Mouse (Mus musculus) splenic B cell, adult 2 months (primary cell): ENCODE results near the gene 0610030E20Rik.

Experiments
- DNase-seq: peaks from one replicate; pipeline ENCODE4 v3.0.0-alpha.2; 2011; ENCODE audit warnings: low read depth, low spot score
- H3K27me3 ChIP-seq: 2 replicates; pipeline ENCODE4 v1.6.1; 2012; ENCODE audit warnings: mild to moderate bottlenecking, low read length, moderate library complexity, mixed read lengths; ENCODE audit not compliant: control insufficient read depth, poor library complexity, insufficient read depth, severe bottlenecking
- H3K36me3 ChIP-seq: 2 replicates; pipeline ENCODE4 v1.6.1; 2012; ENCODE audit warnings: mild to moderate bottlenecking, low read length, moderate library complexity, mixed read lengths; ENCODE audit not compliant: control insufficient read depth, poor library complexity, insufficient read depth, severe bottlenecking

Gene 0610030E20Rik

DNA sequence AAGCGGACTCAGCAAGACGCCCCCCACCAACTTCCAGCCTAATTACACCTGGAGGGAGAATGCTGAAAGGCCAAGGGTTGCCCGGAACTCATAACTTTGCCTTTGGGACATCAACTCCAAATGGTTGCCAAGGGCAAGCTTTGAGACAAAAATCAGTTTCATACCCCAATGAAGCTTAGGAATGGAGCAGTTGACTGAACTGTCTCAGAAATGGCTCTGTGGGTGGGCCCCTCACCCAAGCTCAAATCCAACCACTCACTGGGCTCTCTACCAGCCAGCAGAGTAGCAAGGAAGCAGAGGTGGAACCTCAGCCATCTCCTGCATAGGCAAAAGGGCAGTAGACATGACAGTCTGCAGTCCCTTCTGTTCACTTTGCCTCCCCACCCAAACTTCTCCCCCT is 40.7 kb downstream of the 0610030E20Rik start:
- Histone ChIP-seq H3K27me3 (no peaks in the 10 kb centered on the region), H3K36me3 (peaks cover 9% of the 10 kb centered on the region)
- no peak for DNase-seq

DNA sequence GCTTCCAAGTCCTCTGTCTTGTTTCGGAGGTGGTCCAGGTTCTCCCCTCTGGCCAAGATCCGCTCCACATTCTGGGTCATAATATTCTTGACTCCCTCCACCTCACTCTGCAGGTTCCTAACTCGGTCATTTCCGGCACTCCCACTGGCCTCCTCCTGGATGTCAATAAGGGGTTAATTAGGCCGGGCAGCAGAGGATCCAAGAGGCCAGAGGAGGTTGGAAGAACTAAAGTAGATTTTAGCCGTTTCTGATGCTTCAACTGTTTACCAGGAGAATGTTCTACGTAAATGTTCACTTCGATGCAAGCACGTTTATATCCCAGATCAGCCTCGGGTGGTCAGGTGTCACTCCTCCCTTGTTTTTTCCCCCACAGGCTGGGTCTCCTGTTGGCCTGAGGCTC is 41.1 kb downstream of the 0610030E20Rik start:
- H3K36me3 ChIP-seq = peaks cover 9% of the 10 kb centered on the region
- DNase-seq = no peak
- no peaks in the 10 kb centered on the region for H3K27me3 ChIP-seq

- peaks cover 9% of the 10 kb centered on the region for H3K36me3 ChIP-seq
- DNase-seq = no peak
- H3K27me3 ChIP-seq = no peaks in the 10 kb centered on the region
Observed at GRCm38 (mm10) chr6:72388791-72389329, 41.7 kb downstream of the 0610030E20Rik start.

GRCm38 (mm10) chr6:72389471-72389940 is 42.4 kb downstream of the 0610030E20Rik start:
- Histone ChIP-seq H3K27me3 (no peaks in the 10 kb centered on the region), H3K36me3 (peaks cover 9% of the 10 kb centered on the region)
- peak; percentile 81 for DNase-seq

DNA sequence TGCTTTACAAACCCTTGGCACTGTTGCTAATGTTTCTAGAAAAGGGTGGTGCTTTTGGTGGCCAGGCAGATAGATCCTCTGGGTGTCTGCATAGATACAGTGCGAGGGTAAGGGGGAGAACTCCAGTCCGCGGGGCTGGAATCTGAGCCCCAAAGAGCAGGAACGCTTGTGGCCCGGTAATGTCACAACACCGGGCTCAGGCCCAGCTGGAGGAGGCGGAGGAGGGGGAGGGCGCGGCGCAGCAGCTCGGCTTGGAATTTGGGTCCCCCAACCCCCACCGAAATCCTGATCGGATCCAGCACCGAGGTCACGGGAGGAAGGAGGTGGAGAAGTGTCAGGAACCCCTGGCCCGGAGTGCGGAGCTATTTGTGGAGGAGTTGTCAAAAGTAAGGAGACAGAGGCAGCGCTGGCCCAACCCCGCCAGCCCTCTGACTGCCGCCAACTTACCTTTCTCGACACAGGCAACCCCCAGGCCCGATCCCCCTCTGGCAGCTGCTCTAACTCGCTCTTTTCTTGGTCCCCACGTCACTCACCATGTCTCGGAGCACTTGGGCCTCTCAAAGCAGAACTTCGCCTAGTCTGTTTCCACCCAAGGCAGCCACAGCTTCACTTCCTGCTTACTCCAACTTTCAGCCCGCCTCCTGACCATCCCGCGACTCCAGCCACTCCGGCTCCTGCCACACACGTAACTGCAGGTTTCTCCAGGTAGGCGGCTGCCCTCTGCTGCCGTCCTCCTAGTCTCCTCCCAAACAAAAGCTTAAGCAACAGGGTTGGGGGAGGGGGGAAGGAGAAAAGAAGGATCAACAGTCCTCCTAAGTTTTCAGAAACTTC is 43.0 kb downstream of the 0610030E20Rik start, which contains the start of gene Vamp8:
Vamp8 (minus strand) TSS at position 763 of the 831 bp plus-strand sequence.
- DNase-seq = peak; percentile 73
- Histone ChIP-seq H3K36me3 (peaks cover 7% of the 10 kb centered on the region), H3K27me3 (no peaks in the 10 kb centered on the region)

- H3K27me3 ChIP-seq = no peaks in the 10 kb centered on the region
- H3K36me3 ChIP-seq = no peaks in the 10 kb centered on the region; the same call in 1 of the 2 replicates
- DNase-seq = peak; percentile 50
Observed at GRCm38 (mm10) chr6:72390795-72391521, 43.8 kb downstream of the 0610030E20Rik start.

DNA sequence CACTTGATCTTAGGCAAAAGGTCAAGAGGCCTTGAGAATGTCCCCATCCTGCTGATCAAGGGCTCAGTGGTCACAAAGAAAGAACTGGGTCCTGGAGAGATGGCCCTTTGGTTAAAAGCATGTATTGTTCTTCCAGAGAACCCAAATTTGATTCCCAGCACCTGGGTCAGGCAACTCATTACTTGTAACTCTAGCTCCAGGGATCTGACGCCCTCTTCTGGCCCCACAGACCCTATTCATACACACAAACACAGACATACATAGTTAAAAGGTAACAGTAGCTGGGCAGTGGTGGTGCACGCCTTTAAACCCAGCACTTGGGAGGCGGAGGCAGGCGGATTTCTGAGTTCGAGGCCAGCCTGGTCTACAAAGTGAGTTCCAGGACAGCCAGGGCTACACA is 45.2 kb downstream of the 0610030E20Rik start:
- DNase-seq = no peak
- Histone ChIP-seq H3K36me3 (no peaks in the 10 kb centered on the region; the same call in 1 of the 2 replicates), H3K27me3 (no peaks in the 10 kb centered on the region)

- H3K27me3 ChIP-seq = no peaks in the 10 kb centered on the region
- no peak for DNase-seq
- no peaks in the 10 kb centered on the region for H3K36me3 ChIP-seq
Observed at GRCm38 (mm10) chr6:72396837-72397251, 49.7 kb downstream of the 0610030E20Rik start.

DNA sequence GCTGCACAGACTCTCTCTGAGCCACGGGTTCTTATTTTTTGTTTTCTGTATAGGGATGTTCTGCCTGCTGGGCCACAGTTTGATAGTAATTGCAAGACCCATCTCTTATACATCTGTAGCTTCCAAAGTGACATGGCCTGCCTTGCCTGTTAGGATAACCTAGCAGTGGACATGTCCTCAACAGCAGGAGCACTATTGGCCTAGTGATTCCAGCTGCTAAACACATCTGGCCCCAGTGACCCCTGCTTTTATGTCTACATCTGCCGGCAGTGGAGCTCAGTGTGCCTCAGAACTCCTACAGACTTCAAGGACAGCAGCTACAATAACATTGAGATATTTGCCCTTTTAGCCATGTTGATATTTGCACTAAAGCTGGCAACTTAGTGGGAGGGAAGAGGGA is 52.9 kb downstream of the 0610030E20Rik start:
- Histone ChIP-seq H3K36me3 (no peaks in the 10 kb centered on the region), H3K27me3 (no peaks in the 10 kb centered on the region)
- DNase-seq = no peak

DNA sequence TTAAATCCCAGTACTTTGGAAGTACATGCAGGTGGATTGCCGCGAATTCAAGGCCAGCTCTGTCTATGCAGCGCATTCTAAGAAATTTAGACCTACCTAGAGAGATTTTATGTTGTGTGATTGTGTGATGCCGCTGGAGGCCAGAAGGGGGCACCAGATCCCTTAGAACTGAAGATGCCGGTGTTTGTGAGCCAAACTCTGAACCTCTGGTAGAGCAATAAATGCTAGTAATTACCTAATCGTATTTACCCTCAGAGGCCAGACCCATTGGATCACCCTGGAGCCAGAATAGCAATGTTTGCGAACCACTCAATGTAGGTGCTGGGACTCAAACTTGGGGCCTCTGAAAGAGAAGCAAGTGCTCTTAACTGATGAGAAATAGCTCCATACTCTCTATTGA is 54.8 kb downstream of the 0610030E20Rik start:
- DNase-seq = peak; percentile 86
- Histone ChIP-seq H3K36me3 (no peaks in the 10 kb centered on the region), H3K27me3 (no peaks in the 10 kb centered on the region)
